Mouse (Mus musculus) small intestine, adult 2 months (tissue): ENCODE measurements around the gene Fancc.

Experiments used
- CTCF ChIP-seq: fragments of 200-500 bp; IDR thresholded peaks from 2 replicates; pipeline ENCODE4 v1.5.1; 2012; ENCODE audit warnings: low read depth, mild to moderate bottlenecking, control low read depth, inconsistent platforms, low read length, moderate library complexity, mixed read lengths; ENCODE audit not compliant: insufficient replicate concordance, insufficient read length; ENCODE audit errors: extremely low read depth
- POLR2A ChIP-seq: fragments of 200-500 bp; IDR thresholded peaks from 2 replicates; pipeline ENCODE4 v1.6.1; 2012; ENCODE audit warnings: low read depth, mild to moderate bottlenecking, control low read depth, inconsistent platforms, low read length, moderate library complexity

GRCm38 (mm10) chr13:63400069-63400468 lies 97.0 kb downstream of the Fancc start:
- TF ChIP-seq CTCF, result no peak
- TF ChIP-seq POLR2A, result no peak
